Mouse (Mus musculus) frontal cortex, adult 2 months (tissue): ENCODE measurements around the gene Rbms3. TPM values are rescaled to one million over a fixed set of nuclear protein-coding genes. Genes with fewer than 3 reads are reported as not detected.

Experiments used
- DNase-seq, 2 experiments: peaks; one replicate each; pipeline ENCODE4 v3.0.0; 2022; ENCODE audit warnings: low spot score in 1 of 2; ENCODE audit errors: extremely low spot score in 1 of 2
- polyA plus RNA-seq: library from polyadenylated mRNA; depleted of rRNA; stranded (reverse); fragments of >200 nt; gene quantifications from 2 replicates; pipeline ENCODE4 v1.2.3, GENCODE M21; 2012

Gene Rbms3
- polyA plus RNA-seq, 1 experiment = 5.7 TPM

GRCm38 (mm10) chr9:117491866-117492265, 137.8 kb downstream of the Rbms3 start:
- no peak for DNase-seq

- no peak for DNase-seq
Measured at GRCm38 (mm10) chr9:117484396-117484795, 145.3 kb downstream of the Rbms3 start.

- DNase-seq = no peak
Measured at GRCm38 (mm10) chr9:117476753-117477152, 153.0 kb downstream of the Rbms3 start.

- no peak for DNase-seq
Measured at GRCm38 (mm10) chr9:117452816-117453215, 176.9 kb downstream of the Rbms3 start.

GRCm38 (mm10) chr9:117442611-117443010, 187.1 kb downstream of the Rbms3 start:
- no peak for DNase-seq

GRCm38 (mm10) chr9:117435856-117436255, 193.9 kb downstream of the Rbms3 start:
- DNase-seq = peak; percentile 60 to 77

- DNase-seq = no peak
Measured at GRCm38 (mm10) chr9:117430670-117431069, 199.0 kb downstream of the Rbms3 start.

- no peak for DNase-seq
Measured at GRCm38 (mm10) chr9:117429217-117430105, 200.3 kb downstream of the Rbms3 start.

GRCm38 (mm10) chr9:117423259-117423658, 206.5 kb downstream of the Rbms3 start:
- DNase-seq = no peak

GRCm38 (mm10) chr9:117419874-117420485, 209.7 kb downstream of the Rbms3 start:
- no peak for DNase-seq

GRCm38 (mm10) chr9:117413181-117413580, 216.5 kb downstream of the Rbms3 start:
- DNase-seq = no peak

GRCm38 (mm10) chr9:117412584-117412983, 217.1 kb downstream of the Rbms3 start:
- no peak for DNase-seq

GRCm38 (mm10) chr9:117404621-117405020, 225.1 kb downstream of the Rbms3 start:
- no peak for DNase-seq

- no peak for DNase-seq
Measured at GRCm38 (mm10) chr9:117400262-117400671, 229.4 kb downstream of the Rbms3 start.

GRCm38 (mm10) chr9:117397071-117397470, 232.6 kb downstream of the Rbms3 start:
- DNase-seq = no peak

GRCm38 (mm10) chr9:117396586-117396985, 233.1 kb downstream of the Rbms3 start:
- DNase-seq = no peak

- no peak for DNase-seq
Measured at GRCm38 (mm10) chr9:117393626-117394525, 235.8 kb downstream of the Rbms3 start.

GRCm38 (mm10) chr9:117388024-117388423, 241.7 kb downstream of the Rbms3 start:
- peak in 1 of 2 experiments; percentile 12 for DNase-seq

GRCm38 (mm10) chr9:117380876-117381275, 248.8 kb downstream of the Rbms3 start:
- no peak for DNase-seq

- DNase-seq = peak in 1 of 2 experiments; percentile 10
Measured at GRCm38 (mm10) chr9:117380076-117380475, 249.6 kb downstream of the Rbms3 start.
